Mouse (Mus musculus) C2C12 (cell line): ENCODE data around the gene Cacna2d1. TPM values are rescaled to one million over a fixed set of nuclear protein-coding genes. Genes with fewer than 3 reads are reported as not detected.

ENCODE experiments used
- H3K27me3 ChIP-seq: one replicate; pipeline ENCODE4 v1.6.1; 2011; ENCODE audit not compliant: control insufficient read depth, insufficient read depth, insufficient read length
- H3K36me3 ChIP-seq: one replicate; pipeline ENCODE4 v1.6.1; 2011; ENCODE audit not compliant: control insufficient read depth, insufficient read depth
- H3K4me3 ChIP-seq: one replicate; pipeline ENCODE4 v1.5.1; 2011; ENCODE audit warnings: mild to moderate bottlenecking, control low read depth; ENCODE audit not compliant: poor library complexity, insufficient read depth, severe bottlenecking
- H3K79me2 ChIP-seq: one replicate; pipeline ENCODE4 v1.6.1; 2011; ENCODE audit not compliant: control insufficient read depth, insufficient read depth
- H3K79me3 ChIP-seq: one replicate; pipeline ENCODE4 v1.6.1; 2011; ENCODE audit warnings: low read depth, control low read depth
- H3ac ChIP-seq: one replicate; pipeline ENCODE3; 2011; ENCODE audit warnings: low read depth; ENCODE audit not compliant: control insufficient read depth, insufficient read length
- CEBPB ChIP-seq: IDR thresholded peaks from one replicate; pipeline ENCODE4 v1.6.1; 2011; ENCODE audit warnings: low read depth, mild to moderate bottlenecking, control low read depth, moderate library complexity
- CTCF ChIP-seq: IDR thresholded peaks from one replicate; pipeline ENCODE4 v1.5.1; 2011; ENCODE audit not compliant: control insufficient read depth, insufficient read depth, insufficient read length
- FOSL1 ChIP-seq: IDR thresholded peaks from one replicate; pipeline ENCODE4 v1.8.0; 2011; ENCODE audit warnings: mild to moderate bottlenecking, low read length; ENCODE audit not compliant: poor library complexity, insufficient read depth, severe bottlenecking
- MAX ChIP-seq: IDR thresholded peaks from one replicate; pipeline ENCODE4 v1.6.1; 2011; ENCODE audit warnings: mild to moderate bottlenecking, control low read depth
- MYOD1 ChIP-seq: IDR thresholded peaks from one replicate; pipeline ENCODE4 v1.6.1; 2011; ENCODE audit warnings: low read depth; ENCODE audit not compliant: control insufficient read depth, insufficient read length
- MYOG ChIP-seq: IDR thresholded peaks from one replicate; pipeline ENCODE4 v1.6.1; 2011; ENCODE audit not compliant: control insufficient read depth, insufficient read length; ENCODE audit errors: extremely low read depth
- USF1 ChIP-seq: IDR thresholded peaks from one replicate; pipeline ENCODE4 v1.6.1; 2011; ENCODE audit warnings: low read depth, mild to moderate bottlenecking, control low read depth, moderate library complexity
- polyA plus RNA-seq: library from polyadenylated mRNA; unstranded; fragments of >200 nt; fragmentation: generic; extraction: Trizol; gene quantifications from one replicate; pipeline ENCODE4 v1.2.1, GENCODE M21; 2012; ENCODE audit warnings: missing spikeins

The Cacna2d1 gene
- polyA plus RNA-seq, 1 experiment, result 20.4 TPM

- Histone ChIP-seq H3K36me3 (peaks cover 9% of the 10 kb centered on the region), H3K79me2 (no peaks in the 10 kb centered on the region), H3K79me3 (no peaks in the 10 kb centered on the region), H3K4me3 (no peak overlapping the region), H3ac (no peak overlapping the region), H3K27me3 (no peaks in the 10 kb centered on the region)
- TF ChIP-seq FOSL1 (no peak), CEBPB (no peak), CTCF (no peak), MYOD1 (no peak), MAX (no peak), MYOG (no peak), USF1 (no peak)
These were observed 342.6 kb downstream of the Cacna2d1 start for GRCm38 (mm10) chr5:16277058-16277457.

GRCm38 (mm10) chr5:16281229-16281628 is 346.7 kb downstream of the Cacna2d1 start:
- no peak for TF ChIP-seq MYOG
- TF ChIP-seq MYOD1, result no peak
- no peak for TF ChIP-seq CEBPB
- TF ChIP-seq FOSL1, result no peak
- no peak for TF ChIP-seq CTCF
- TF ChIP-seq MAX, result no peak
- H3ac ChIP-seq, result no peak overlapping the region
- no peaks in the 10 kb centered on the region for H3K79me3 ChIP-seq
- no peaks in the 10 kb centered on the region for H3K79me2 ChIP-seq
- H3K36me3 ChIP-seq, result peaks cover 4% of the 10 kb centered on the region
- no peaks in the 10 kb centered on the region for H3K27me3 ChIP-seq
- H3K4me3 ChIP-seq, result no peak overlapping the region

- H3K79me2 ChIP-seq, result no peaks in the 10 kb centered on the region
- no peak overlapping the region for H3ac ChIP-seq
- no peaks in the 10 kb centered on the region for H3K36me3 ChIP-seq
- no peaks in the 10 kb centered on the region for H3K79me3 ChIP-seq
- no peak for TF ChIP-seq CEBPB
- TF ChIP-seq CTCF, result no peak
- TF ChIP-seq MYOG, result no peak
- no peak for TF ChIP-seq MAX
- no peak for TF ChIP-seq USF1
- no peak for TF ChIP-seq MYOD1
- TF ChIP-seq FOSL1, result no peak
- H3K27me3 ChIP-seq, result no peaks in the 10 kb centered on the region
- H3K4me3 ChIP-seq, result no peak overlapping the region
These were observed 358.7 kb downstream of the Cacna2d1 start for GRCm38 (mm10) chr5:16293223-16293622.

GRCm38 (mm10) chr5:16293825-16294224 is 359.3 kb downstream of the Cacna2d1 start:
- H3K79me2 ChIP-seq, result no peaks in the 10 kb centered on the region
- H3ac ChIP-seq, result no peak overlapping the region
- no peaks in the 10 kb centered on the region for H3K79me3 ChIP-seq
- H3K36me3 ChIP-seq, result no peaks in the 10 kb centered on the region
- TF ChIP-seq CEBPB, result no peak
- TF ChIP-seq MYOD1, result no peak
- TF ChIP-seq USF1, result no peak
- no peak for TF ChIP-seq MYOG
- TF ChIP-seq FOSL1, result no peak
- TF ChIP-seq MAX, result no peak
- TF ChIP-seq CTCF, result no peak
- H3K27me3 ChIP-seq, result no peaks in the 10 kb centered on the region
- H3K4me3 ChIP-seq, result no peak overlapping the region

- Histone ChIP-seq H3K4me3 (no peak overlapping the region), H3K79me2 (no peaks in the 10 kb centered on the region), H3K36me3 (no peaks in the 10 kb centered on the region), H3ac (no peak overlapping the region), H3K27me3 (no peaks in the 10 kb centered on the region), H3K79me3 (no peaks in the 10 kb centered on the region)
- TF ChIP-seq CTCF, result no peak
- no peak for TF ChIP-seq MYOG
- TF ChIP-seq MAX, result no peak
- TF ChIP-seq USF1, result no peak
- no peak for TF ChIP-seq MYOD1
- TF ChIP-seq FOSL1, result no peak
- TF ChIP-seq CEBPB, result no peak
These were observed 360.2 kb downstream of the Cacna2d1 start for GRCm38 (mm10) chr5:16294708-16295107.

GRCm38 (mm10) chr5:16297170-16297771 is 362.8 kb downstream of the Cacna2d1 start:
- TF ChIP-seq MYOG (no peak), MYOD1 (no peak)
- H3K36me3 ChIP-seq, result peaks cover 7% of the 10 kb centered on the region
- no peaks in the 10 kb centered on the region for H3K79me2 ChIP-seq
- H3K27me3 ChIP-seq, result no peaks in the 10 kb centered on the region
- H3K79me3 ChIP-seq, result no peaks in the 10 kb centered on the region
- H3ac ChIP-seq, result no peak overlapping the region
- H3K4me3 ChIP-seq, result no peak overlapping the region
